Mouse (Mus musculus) testis, adult 2 months (tissue): Measurements from ENCODE around the gene Nln.

Source experiments
- CTCF ChIP-seq: fragments of 200-500 bp; IDR thresholded peaks from 2 replicates; pipeline ENCODE4 v1.5.1; 2012; ENCODE audit warnings: low read depth, mild to moderate bottlenecking, inconsistent platforms, low read length, moderate library complexity; ENCODE audit not compliant: control insufficient read depth, insufficient read depth, insufficient replicate concordance
- POLR2A ChIP-seq: fragments of 200-500 bp; IDR thresholded peaks from 2 replicates; pipeline ENCODE4 v1.6.1; 2012; ENCODE audit warnings: low read depth, mild to moderate bottlenecking, inconsistent platforms, low read length, moderate library complexity; ENCODE audit not compliant: control insufficient read depth

- TF ChIP-seq POLR2A (no peak), CTCF (no peak)
Measured at GRCm38 (mm10) chr13:104005231-104005845, 104.1 kb downstream of the Nln start.
